Mouse (Mus musculus): ENCODE measurements around the gene Zfp536.

GRCm38 (mm10) chr7:37475485-37475884, 298.0 kb downstream of the Zfp536 start:
- TF ChIP-seq CTCF (IDR thresholded peaks at IDR 0.05; ENCODE audit: low read depth, low read length) (no peak), POLR2A (IDR thresholded peaks at IDR 0.05; ENCODE audit: insufficient read depth, low read length) (no peak)
